In the genomic region with DNA sequence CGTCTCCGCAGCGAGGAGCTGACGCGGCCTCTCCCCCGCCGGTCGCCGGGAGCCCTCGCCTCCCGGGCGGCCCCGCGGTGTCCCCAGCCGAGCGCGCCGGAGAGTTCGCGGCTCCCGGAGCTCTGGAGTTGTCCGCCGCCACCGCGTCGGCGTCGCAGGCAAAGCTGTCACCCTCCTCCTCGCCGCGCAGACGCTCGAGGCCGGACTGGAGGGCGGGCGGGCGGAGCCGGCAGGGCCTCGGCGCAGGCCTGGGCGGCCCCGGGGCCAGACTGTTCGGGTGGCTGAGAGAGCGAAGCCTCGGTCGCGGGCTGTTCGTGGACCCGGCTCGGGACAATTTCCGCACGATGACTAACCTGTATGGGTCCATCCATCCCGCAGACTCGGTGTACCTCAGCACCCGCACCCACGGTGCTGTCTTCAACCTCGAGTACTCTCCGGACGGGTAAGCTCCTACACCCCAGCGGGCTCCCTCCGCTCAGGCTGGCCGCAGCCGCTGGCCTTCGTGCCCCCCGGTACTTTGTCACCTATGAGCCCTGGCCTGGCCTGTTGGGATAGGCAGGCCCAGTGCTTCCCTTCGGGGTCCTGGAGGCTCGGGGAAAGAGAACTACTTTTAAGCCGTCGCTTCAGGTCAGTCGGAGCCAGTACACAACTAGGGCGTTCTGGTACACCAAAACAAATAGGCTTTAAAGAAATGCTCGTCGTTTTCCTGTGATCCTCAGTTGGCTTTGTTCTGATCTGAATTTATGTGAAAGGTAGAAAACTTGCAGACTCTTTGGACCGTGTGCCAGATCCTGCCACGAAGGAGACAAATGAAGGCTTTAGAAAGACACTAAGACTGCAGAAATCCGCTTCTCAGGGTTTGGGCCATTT, we compare ENCODE assay signal across 8 mouse cellular contexts. TPM values are rescaled to one million over a fixed set of nuclear protein-coding genes. Genes with fewer than 3 reads are reported as not detected.
DNase-seq lines count a peak whose midpoint lies in the region; ATAC-seq lines count a peak whose summit lies in the region.

A gene (minus strand): TSS at position 447 of the 870 bp plus-strand sequence.

- peaks cover 32% of the 10 kb centered on the region for H3K4me1 ChIP-seq in hindbrain, embryonic 13.5 days (replicated peaks)

- WGBS in hindbrain, embryonic 13.5 days: under 1% methylated on average over 69 of the region's 76 CpGs

- H3K9me3 ChIP-seq in hindbrain, embryonic 13.5 days: no peaks in the 10 kb centered on the region

- DNase-seq in embryo, embryonic 10 days (ENCODE audit: low spot score): peak; percentile 51
- DNase-seq in embryo, embryonic 9.5 days (ENCODE audit: extremely low spot score): no peak
- peak; percentile 56 for DNase-seq in brain, adult 2 months (ENCODE audit: low read depth, low spot score)
- DNase-seq in left cerebral cortex, adult 11 months (ENCODE audit: low spot score): peak; percentile 14
- peak; percentile 18 for DNase-seq in lung, postnatal 25 days (ENCODE audit: low spot score)
- DNase-seq in right cerebral cortex, postnatal 4 days: peak; percentile 39

- H3K9ac ChIP-seq in hindbrain, embryonic 13.5 days: peak within 1 kb of the TSS; percentile 96

- peak within 1 kb of the TSS; percentile 92 for H3K27ac ChIP-seq in hindbrain, embryonic 13.5 days

- peaks cover 13% of the 10 kb centered on the region; the same call in 1 of the 2 replicates for H3K36me3 ChIP-seq in hindbrain, embryonic 13.5 days

- H3K27me3 ChIP-seq in hindbrain, embryonic 13.5 days: 0 out of 2 replicates have a peak, but pooled peaks cover 2% of the 10 kb centered on the region

- H3K4me2 ChIP-seq in hindbrain, embryonic 13.5 days: peak within 1 kb of the TSS; percentile 97

- ATAC-seq in frontal cortex, adult (ENCODE audit: low TSS enrichment): peak; percentile 75
- peak; percentile 84 for ATAC-seq in hindbrain, embryonic 13.5 days (ENCODE audit: low FRiP score)

- peak within 1 kb of the TSS; percentile 95 for H3K4me3 ChIP-seq in hindbrain, embryonic 13.5 days

RNA-seq across cellular contexts. Expression of the gene that starts here (rescaled TPM):
- 42.5 and 44.6 TPM in 2 replicates for polyA plus RNA-seq in hindbrain, embryonic 13.5 days (2015; fragmentation: Nextera tagmentation; extraction: Ambion mirVana)
